ENCODE assay signal across 19 mouse cellular contexts in genomic region chr2:84792516-84792915, GRCm38 (mm10). TPM values are rescaled to one million over a fixed set of nuclear protein-coding genes. Genes with fewer than 3 reads are reported as not detected.
A peak's percentile ranks its signal among the peaks of the same experiment; 100 is the strongest.
DNase-seq lines count a peak whose midpoint lies in the region; ATAC-seq lines count a peak whose summit lies in the region.
"Had no signal": no experiment of that assay in that cellular context is flagged by ENCODE, and none has a peak within 500 bp of the region (broad histone marks: within the 10 kb centered on the region; RNA-seq: fewer than 3 reads in every experiment).

No protein-coding gene starts in this region.

- peaks cover 48% of the 10 kb centered on the region for H3K4me1 ChIP-seq in erythroblast, embryonic 14.5 days (ENCODE audit: control insufficient read depth)
- peaks cover 17% of the 10 kb centered on the region for H3K4me1 ChIP-seq in liver, embryonic 16.5 days (ENCODE audit: control insufficient read depth, low read depth, low read length)
- H3K4me1 ChIP-seq: embryonic facial prominence, embryonic 13.5 days; kidney, embryonic 15.5 days; limb, embryonic 13.5 days; neural tube, embryonic 12.5 days had no signal

- no peak overlapping the region for H3K9ac ChIP-seq in liver, embryonic 16.5 days (ENCODE audit: low read depth, low read length)
- H3K9ac ChIP-seq: embryonic facial prominence, embryonic 13.5 days; kidney, embryonic 15.5 days; limb, embryonic 13.5 days; neural tube, embryonic 12.5 days had no signal

- WGBS in liver, embryonic 16.5 days (ENCODE audit: insufficient replicate concordance) = 67% methylated on average over 3 of the region's 3 CpGs

- H3K9me3 ChIP-seq in erythroblast, embryonic 14.5 days (ENCODE audit: control insufficient read depth, low read length) = peaks cover 23% of the 10 kb centered on the region
- peaks cover 6% of the 10 kb centered on the region; the same call in 1 of the 2 replicates for H3K9me3 ChIP-seq in liver, embryonic 16.5 days (replicated peaks; ENCODE audit: control insufficient read depth, low read length)
- H3K9me3 ChIP-seq: kidney, embryonic 15.5 days; limb, embryonic 13.5 days had no signal

- peak overlapping the region; percentile 36; the same call in 1 of the 2 replicates for H3K4me2 ChIP-seq in liver, embryonic 16.5 days (ENCODE audit: low read depth, low read length)
- H3K4me2 ChIP-seq: embryonic facial prominence, embryonic 13.5 days; kidney, embryonic 15.5 days; limb, embryonic 13.5 days; neural tube, embryonic 12.5 days had no signal

- ATAC-seq in erythroblast, adult 5-6 weeks (replicated peaks; ENCODE audit: low FRiP score, poor library complexity, severe bottlenecking) = no peak; the same call in 1 of the 2 replicates
- ATAC-seq in liver, embryonic 16.5 days (ENCODE audit: low read depth) = no peak
- ATAC-seq: hindbrain, embryonic 16.5 days had no signal

- H3K27ac ChIP-seq in liver, embryonic 16.5 days (ENCODE audit: low read length) = no peak overlapping the region; the same call in 1 of the 2 replicates
- H3K27ac ChIP-seq: embryonic facial prominence, embryonic 13.5 days; kidney, embryonic 15.5 days; limb, embryonic 13.5 days; neural tube, embryonic 12.5 days had no signal

- peaks cover 12% of the 10 kb centered on the region for H3K36me3 ChIP-seq in erythroblast, embryonic 14.5 days (ENCODE audit: control insufficient read depth)
- no peaks in the 10 kb centered on the region for H3K36me3 ChIP-seq in liver, embryonic 16.5 days (ENCODE audit: control insufficient read depth, insufficient read depth)
- H3K36me3 ChIP-seq: embryonic facial prominence, embryonic 13.5 days; kidney, embryonic 15.5 days; limb, embryonic 13.5 days; neural tube, embryonic 12.5 days had no signal

- DNase-seq in kidney, postnatal 25 days = peak; percentile 27 to 43
- DNase-seq in kidney, postnatal 4 days = no peak
- DNase-seq in NIH3T3 (ENCODE audit: low read depth) = peak; percentile 31
- no peak for DNase-seq in Muller cell, postnatal 12 days (ENCODE audit: inconsistent ontology term)
- DNase-seq: cerebellum, adult 11 months; gastrocnemius, postnatal 36 days; layer of hippocampus, adult 9-11 months; right cerebral cortex, postnatal 25 days; thymus, postnatal 4 days had no signal

- peaks cover 39% of the 10 kb centered on the region for H3K27me3 ChIP-seq in erythroblast, embryonic 14.5 days (ENCODE audit: control insufficient read depth)
- peaks cover 10% of the 10 kb centered on the region; the same call in 1 of the 2 replicates for H3K27me3 ChIP-seq in liver, embryonic 16.5 days (ENCODE audit: control insufficient read depth, insufficient read depth, low read depth, low read length)
- H3K27me3 ChIP-seq: embryonic facial prominence, embryonic 13.5 days; kidney, embryonic 15.5 days; limb, embryonic 13.5 days; neural tube, embryonic 12.5 days had no signal

- H3K4me3 ChIP-seq in erythroblast, embryonic 14.5 days (replicated peaks) = peak overlapping the region; percentile 28
- H3K4me3 ChIP-seq in liver, embryonic 16.5 days (ENCODE audit: low read depth, low read length) = peak overlapping the region; percentile 18; the same call in 1 of the 2 replicates
- H3K4me3 ChIP-seq: embryonic facial prominence, embryonic 13.5 days; kidney, embryonic 15.5 days; limb, embryonic 13.5 days; neural tube, embryonic 12.5 days had no signal

RNA-seq across cellular contexts. Expression of gene Ube2l6, which starts 6.1 kb away (rescaled TPM):
- polyA plus RNA-seq in erythroblast, embryonic 14.5 days (2012) = 9.9 and 22.9 TPM in 2 replicates
- total RNA-seq in erythroblast, adult 5-6 weeks (2015; ENCODE audit: low replicate concordance) = 974 and 1,000 TPM in 2 replicates
- total RNA-seq in erythroblast, adult 5-6 weeks (2017; ENCODE audit: low replicate concordance) = 826 and 843 TPM in 2 replicates
- polyA plus RNA-seq in liver, embryonic 16.5 days (2015; fragmentation: Nextera tagmentation; extraction: Ambion mirVana) = 486 and 542 TPM in 2 replicates

RNA-seq across cellular contexts. Expression of gene Serping1, which starts 17.3 kb away (rescaled TPM):
- not detected in 2 replicates for polyA plus RNA-seq in erythroblast, embryonic 14.5 days (2012)
- 4.2 and 7.3 TPM in 2 replicates for total RNA-seq in erythroblast, adult 5-6 weeks (2015; ENCODE audit: low replicate concordance)
- 2.1 and 3.1 TPM in 2 replicates for total RNA-seq in erythroblast, adult 5-6 weeks (2017; ENCODE audit: low replicate concordance)
- 119 and 133 TPM in 2 replicates for polyA plus RNA-seq in liver, embryonic 16.5 days (2015; fragmentation: Nextera tagmentation; extraction: Ambion mirVana)
- total RNA-seq: common myeloid progenitor, adult 5-6 weeks had no signal

RNA-seq across cellular contexts. Expression of gene Smtnl1, which starts 29.9 kb away (rescaled TPM):
- polyA plus RNA-seq in erythroblast, embryonic 14.5 days (2012) = 0.08 and 0.09 TPM in 2 replicates
- total RNA-seq in erythroblast, adult 5-6 weeks (2015; ENCODE audit: low replicate concordance) = not detected in 2 replicates
- total RNA-seq in erythroblast, adult 5-6 weeks (2017; ENCODE audit: low replicate concordance) = 2.0 TPM in 1 of 2 replicates, not detected in the other
- polyA plus RNA-seq in liver, embryonic 16.5 days (2015; fragmentation: Nextera tagmentation; extraction: Ambion mirVana) = 0.47 and 0.50 TPM in 2 replicates
- total RNA-seq: common myeloid progenitor, adult 5-6 weeks had no signal
- polyA plus RNA-seq: forebrain, embryonic 11.5 days; hindbrain, embryonic 16.5 days; neural tube, embryonic 12.5 days had no signal

RNA-seq across cellular contexts. Expression of gene Timm10, which starts 34.3 kb away (rescaled TPM):
- 0.90 and 0.99 TPM in 2 replicates for polyA plus RNA-seq in erythroblast, embryonic 14.5 days (2012)
- 28.6 and 43.9 TPM in 2 replicates for total RNA-seq in erythroblast, adult 5-6 weeks (2015; ENCODE audit: low replicate concordance)
- 5.2 and 22.2 TPM in 2 replicates for total RNA-seq in erythroblast, adult 5-6 weeks (2017; ENCODE audit: low replicate concordance)
- 27.3 and 29.8 TPM in 2 replicates for polyA plus RNA-seq in liver, embryonic 16.5 days (2015; fragmentation: Nextera tagmentation; extraction: Ambion mirVana)

RNA-seq across cellular contexts. Expression of gene Slc43a1, which starts 46.1 kb away (rescaled TPM):
- 20.3 and 29.2 TPM in 2 replicates for polyA plus RNA-seq in erythroblast, embryonic 14.5 days (2012)
- 756 and 864 TPM in 2 replicates for total RNA-seq in erythroblast, adult 5-6 weeks (2015; ENCODE audit: low replicate concordance)
- 516 and 701 TPM in 2 replicates for total RNA-seq in erythroblast, adult 5-6 weeks (2017; ENCODE audit: low replicate concordance)
- polyA plus RNA-seq in liver, embryonic 16.5 days (2015; fragmentation: Nextera tagmentation; extraction: Ambion mirVana) = 185 and 205 TPM in 2 replicates

Comparison
In these comparisons a context has a peak if more than half of its experiments do, and no peak if none do; other contexts are left out.
1. DNase-seq: peak in kidney, postnatal 25 days (2 of 2) and NIH3T3 (single experiment); none in kidney, postnatal 4 days (0 of 2) and Muller cell, postnatal 12 days (single experiment).
2. RNA of gene Ube2l6, which starts 6.1 kb away (polyA plus RNA-seq): 486 to 542 TPM in liver, embryonic 16.5 days; 9.9 to 22.9 TPM in erythroblast, embryonic 14.5 days; every median in the first group is over 10 times any median in the second.
3. RNA of gene Serping1, which starts 17.3 kb away (polyA plus RNA-seq): 119 to 133 TPM in liver, embryonic 16.5 days; not detected in erythroblast, embryonic 14.5 days; every median in the first group is over 100 times any median in the second.